Mouse (Mus musculus): ENCODE results near the gene Arhgap45. TPM values are rescaled to one million over a fixed set of nuclear protein-coding genes. Genes with fewer than 3 reads are reported as not detected.

The Arhgap45 gene
- polyA plus RNA-seq, 1 experiment from 2014 or later = 9.7 TPM

- Histone ChIP-seq H3K4me2 (ENCODE audit: low read depth, low read length) (no peak overlapping the region), H3K9me3 (replicated peaks; ENCODE audit: control insufficient read depth, low read length) (no peaks in the 10 kb centered on the region), H3K27ac (ENCODE audit: low read length) (no peak overlapping the region), H3K9ac (ENCODE audit: low read length) (peak overlapping the region; percentile 41), H3K27me3 (ENCODE audit: control insufficient read depth, insufficient read depth, low read length) (no peaks in the 10 kb centered on the region), H3K4me1 (ENCODE audit: control insufficient read depth, insufficient read depth, low read length) (peaks cover 19% of the 10 kb centered on the region), H3K36me3 (ENCODE audit: control insufficient read depth, insufficient read depth, low read length) (no peaks in the 10 kb centered on the region), H3K4me3 (replicated peaks; ENCODE audit: low read length) (no peak overlapping the region)
- ATAC-seq (ENCODE audit: insufficient read depth, low FRiP score) = no peak
- 37% methylated on average over 21 of the region's 21 CpGs for WGBS
Observed at GRCm38 (mm10) chr10:80002829-80003228, 13.6 kb upstream of the Arhgap45 start.

GRCm38 (mm10) chr10:80003374-80004232 is 12.8 kb upstream of the Arhgap45 start:
- Histone ChIP-seq H3K9me3 (replicated peaks; ENCODE audit: control insufficient read depth, low read length) (no peaks in the 10 kb centered on the region), H3K4me3 (replicated peaks; ENCODE audit: low read length) (no peak overlapping the region), H3K27ac (ENCODE audit: low read length) (peak overlapping the region; percentile 43; the same call in 1 of the 2 replicates), H3K4me2 (ENCODE audit: low read depth, low read length) (no peak overlapping the region), H3K27me3 (ENCODE audit: control insufficient read depth, insufficient read depth, low read length) (no peaks in the 10 kb centered on the region), H3K36me3 (ENCODE audit: control insufficient read depth, insufficient read depth, low read length) (no peaks in the 10 kb centered on the region), H3K4me1 (ENCODE audit: control insufficient read depth, insufficient read depth, low read length) (peaks cover 14% of the 10 kb centered on the region), H3K9ac (ENCODE audit: low read length) (peak overlapping the region; percentile 41; the same call in 1 of the 2 replicates)
- 63% methylated on average over 9 of the region's 9 CpGs for WGBS
- ATAC-seq (ENCODE audit: insufficient read depth, low FRiP score) = no peak

GRCm38 (mm10) chr10:80004233-80004705 is 12.2 kb upstream of the Arhgap45 start:
- no peaks in the 10 kb centered on the region for H3K27me3 ChIP-seq (ENCODE audit: control insufficient read depth, insufficient read depth, low read length)
- H3K9ac ChIP-seq (ENCODE audit: low read length) = no peak overlapping the region
- H3K4me3 ChIP-seq (replicated peaks; ENCODE audit: low read length) = no peak overlapping the region
- H3K27ac ChIP-seq (ENCODE audit: low read length) = no peak overlapping the region
- 85% methylated on average over 8 of the region's 8 CpGs for WGBS
- peaks cover 14% of the 10 kb centered on the region for H3K4me1 ChIP-seq (ENCODE audit: control insufficient read depth, insufficient read depth, low read length)
- no peaks in the 10 kb centered on the region for H3K36me3 ChIP-seq (ENCODE audit: control insufficient read depth, insufficient read depth, low read length)
- no peak overlapping the region for H3K4me2 ChIP-seq (ENCODE audit: low read depth, low read length)
- ATAC-seq (ENCODE audit: insufficient read depth, low FRiP score) = no peak
- H3K9me3 ChIP-seq (replicated peaks; ENCODE audit: control insufficient read depth, low read length) = no peaks in the 10 kb centered on the region

- H3K27ac ChIP-seq (ENCODE audit: low read length) = no peak overlapping the region
- H3K36me3 ChIP-seq (ENCODE audit: control insufficient read depth, insufficient read depth, low read length) = peaks cover 17% of the 10 kb centered on the region
- H3K9ac ChIP-seq (ENCODE audit: low read length) = no peak overlapping the region
- H3K9me3 ChIP-seq (replicated peaks; ENCODE audit: control insufficient read depth, low read length) = peaks cover 15% of the 10 kb centered on the region
- no peak for ATAC-seq (ENCODE audit: insufficient read depth, low FRiP score)
- no peak overlapping the region for H3K4me2 ChIP-seq (ENCODE audit: low read depth, low read length)
- 85% methylated on average over 6 of the region's 6 CpGs for WGBS
- H3K4me1 ChIP-seq (ENCODE audit: control insufficient read depth, insufficient read depth, low read length) = no peaks in the 10 kb centered on the region
- H3K4me3 ChIP-seq (replicated peaks; ENCODE audit: low read length) = no peak overlapping the region
- H3K27me3 ChIP-seq (ENCODE audit: control insufficient read depth, insufficient read depth, low read length) = peaks cover 20% of the 10 kb centered on the region
Observed at GRCm38 (mm10) chr10:80011740-80012139, 4.7 kb upstream of the Arhgap45 start.

GRCm38 (mm10) chr10:80013609-80014008 is 2.8 kb upstream of the Arhgap45 start:
- Histone ChIP-seq H3K9me3 (replicated peaks; ENCODE audit: control insufficient read depth, low read length) (peaks cover 15% of the 10 kb centered on the region), H3K36me3 (ENCODE audit: control insufficient read depth, insufficient read depth, low read length) (peaks cover 17% of the 10 kb centered on the region), H3K4me3 (replicated peaks; ENCODE audit: low read length) (no peak overlapping the region), H3K4me2 (ENCODE audit: low read depth, low read length) (no peak overlapping the region), H3K9ac (ENCODE audit: low read length) (no peak overlapping the region), H3K27ac (ENCODE audit: low read length) (no peak overlapping the region), H3K27me3 (ENCODE audit: control insufficient read depth, insufficient read depth, low read length) (peaks cover 20% of the 10 kb centered on the region), H3K4me1 (ENCODE audit: control insufficient read depth, insufficient read depth, low read length) (peaks cover 5% of the 10 kb centered on the region)
- ATAC-seq (ENCODE audit: insufficient read depth, low FRiP score) = no peak
- WGBS = 44% methylated on average over 25 of the region's 25 CpGs

- peaks cover 15% of the 10 kb centered on the region for H3K36me3 ChIP-seq (ENCODE audit: control insufficient read depth, insufficient read depth, low read length)
- ATAC-seq (ENCODE audit: insufficient read depth, low FRiP score) = no peak
- no peak overlapping the region for H3K27ac ChIP-seq (ENCODE audit: low read length)
- peaks cover 15% of the 10 kb centered on the region for H3K4me1 ChIP-seq (ENCODE audit: control insufficient read depth, insufficient read depth, low read length)
- H3K9me3 ChIP-seq (replicated peaks; ENCODE audit: control insufficient read depth, low read length) = peaks cover 15% of the 10 kb centered on the region
- H3K4me3 ChIP-seq (replicated peaks; ENCODE audit: low read length) = no peak overlapping the region
- no peak overlapping the region for H3K4me2 ChIP-seq (ENCODE audit: low read depth, low read length)
- H3K9ac ChIP-seq (ENCODE audit: low read length) = no peak overlapping the region
- 29% methylated on average over 28 of the region's 28 CpGs for WGBS
- H3K27me3 ChIP-seq (ENCODE audit: control insufficient read depth, insufficient read depth, low read length) = peaks cover 20% of the 10 kb centered on the region
Observed at GRCm38 (mm10) chr10:80014484-80015290, 1.8 kb upstream of the Arhgap45 start.

GRCm38 (mm10) chr10:80015583-80015982 is 870 bp upstream of the Arhgap45 start:
- H3K4me1 ChIP-seq (ENCODE audit: control insufficient read depth, insufficient read depth, low read length) = peaks cover 17% of the 10 kb centered on the region
- no peak overlapping the region for H3K4me3 ChIP-seq (replicated peaks; ENCODE audit: low read length)
- peaks cover 20% of the 10 kb centered on the region for H3K27me3 ChIP-seq (ENCODE audit: control insufficient read depth, insufficient read depth, low read length)
- no peak overlapping the region for H3K4me2 ChIP-seq (ENCODE audit: low read depth, low read length)
- peaks cover 10% of the 10 kb centered on the region for H3K9me3 ChIP-seq (replicated peaks; ENCODE audit: control insufficient read depth, low read length)
- peaks cover 7% of the 10 kb centered on the region; the same call in 1 of the 2 replicates for H3K36me3 ChIP-seq (ENCODE audit: control insufficient read depth, insufficient read depth, low read length)
- H3K9ac ChIP-seq (ENCODE audit: low read length) = no peak overlapping the region
- no peak overlapping the region for H3K27ac ChIP-seq (ENCODE audit: low read length)
- 72% methylated on average over 10 of the region's 10 CpGs for WGBS
- ATAC-seq (ENCODE audit: insufficient read depth, low FRiP score) = no peak

GRCm38 (mm10) chr10:80016931-80017330 is 478 bp downstream of the Arhgap45 start:
- Histone ChIP-seq H3K36me3 (ENCODE audit: control insufficient read depth, insufficient read depth, low read length) (no peaks in the 10 kb centered on the region), H3K4me3 (replicated peaks; ENCODE audit: low read length) (peak overlapping the region; percentile 27), H3K9ac (ENCODE audit: low read length) (peak overlapping the region; percentile 21; the same call in 1 of the 2 replicates), H3K4me2 (ENCODE audit: low read depth, low read length) (no peak overlapping the region), H3K9me3 (replicated peaks; ENCODE audit: control insufficient read depth, low read length) (no peaks in the 10 kb centered on the region), H3K27ac (ENCODE audit: low read length) (no peak overlapping the region; the same call in 1 of the 2 replicates), H3K4me1 (ENCODE audit: control insufficient read depth, insufficient read depth, low read length) (peaks cover 17% of the 10 kb centered on the region), H3K27me3 (ENCODE audit: control insufficient read depth, insufficient read depth, low read length) (peaks cover 20% of the 10 kb centered on the region)
- no peak for ATAC-seq (ENCODE audit: insufficient read depth, low FRiP score)
- 82% methylated on average over 10 of the region's 10 CpGs for WGBS

- 54% methylated on average over 3 of the region's 3 CpGs for WGBS
- ATAC-seq (ENCODE audit: insufficient read depth, low FRiP score) = no peak
- H3K4me2 ChIP-seq (ENCODE audit: low read depth, low read length) = no peak overlapping the region
Observed at GRCm38 (mm10) chr10:80017361-80017760, 908 bp downstream of the Arhgap45 start.

More at GRCm38 (mm10) chr10:80017361-80017760, 908 bp downstream of the Arhgap45 start:
- Histone ChIP-seq H3K36me3 (ENCODE audit: control insufficient read depth, insufficient read depth, low read length) (no peaks in the 10 kb centered on the region), H3K9me3 (replicated peaks; ENCODE audit: control insufficient read depth, low read length) (no peaks in the 10 kb centered on the region), H3K9ac (ENCODE audit: low read length) (no peak overlapping the region), H3K4me1 (ENCODE audit: control insufficient read depth, insufficient read depth, low read length) (peaks cover 17% of the 10 kb centered on the region), H3K27ac (ENCODE audit: low read length) (no peak overlapping the region), H3K4me3 (replicated peaks; ENCODE audit: low read length) (peak overlapping the region; percentile 27; the same call in 1 of the 2 replicates), H3K27me3 (ENCODE audit: control insufficient read depth, insufficient read depth, low read length) (peaks cover 16% of the 10 kb centered on the region)

Measured in stomach, embryonic 16.5 days (tissue).